Mouse (Mus musculus): ENCODE measurements around the gene Nlrc5.

Nlrc5 gene

DNA sequence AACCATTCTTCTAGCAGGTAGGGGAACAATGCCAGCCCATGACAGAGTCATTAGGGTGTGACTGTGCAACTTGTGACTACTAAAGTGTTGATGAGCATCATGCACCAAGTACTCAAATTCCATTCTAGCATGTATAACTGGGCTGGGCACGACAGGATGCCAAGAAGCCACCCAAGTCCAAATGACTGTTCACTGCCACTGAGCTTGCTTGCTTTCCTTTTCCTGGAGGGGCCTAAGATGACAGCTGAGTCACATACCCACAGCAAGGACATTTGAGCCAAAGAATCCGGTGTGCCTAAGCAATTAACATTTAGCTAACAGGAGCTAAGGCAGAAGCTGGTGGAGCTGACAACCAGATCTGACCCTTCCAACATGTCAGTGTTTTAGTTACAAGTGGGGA is 137.7 kb downstream of the Nlrc5 start:
- no peak for DNase-seq

DNA sequence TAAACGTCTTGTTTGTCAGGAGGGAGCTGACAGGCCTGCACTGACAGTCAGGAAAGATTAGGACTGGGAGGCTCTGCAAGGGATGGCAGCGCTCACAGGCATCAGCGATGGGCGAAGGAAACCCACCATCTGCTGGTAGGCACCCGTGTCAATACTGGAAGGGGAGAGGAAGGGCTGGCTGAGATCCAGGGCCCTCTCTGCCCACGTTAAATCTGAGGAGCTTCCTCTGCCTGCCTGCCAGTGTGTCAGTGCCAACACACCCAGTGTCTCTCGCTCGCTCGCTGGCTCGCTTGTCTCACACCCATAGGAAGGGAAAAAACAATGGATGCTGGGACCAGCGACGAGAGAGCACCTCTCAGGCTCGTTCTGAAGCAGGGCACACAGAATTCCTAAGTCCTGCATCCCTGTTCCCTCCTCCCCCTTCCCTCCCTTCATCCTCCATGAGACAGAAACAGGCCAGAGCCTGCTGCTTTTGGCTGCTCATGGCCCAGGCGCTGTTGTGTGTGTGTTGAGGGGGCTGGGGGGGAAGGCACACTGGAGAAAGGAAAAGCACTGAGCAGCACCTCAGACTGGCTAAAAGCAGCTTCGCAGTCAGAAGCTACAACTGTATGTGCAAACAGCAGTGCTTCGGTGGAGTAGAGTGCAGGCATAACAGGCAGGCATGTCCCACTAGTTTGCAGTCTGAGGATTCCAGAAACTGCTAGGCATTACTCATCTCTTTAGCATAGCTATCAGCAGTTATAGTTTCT is 140.2 kb downstream of the Nlrc5 start:
- no peak for DNase-seq

DNA sequence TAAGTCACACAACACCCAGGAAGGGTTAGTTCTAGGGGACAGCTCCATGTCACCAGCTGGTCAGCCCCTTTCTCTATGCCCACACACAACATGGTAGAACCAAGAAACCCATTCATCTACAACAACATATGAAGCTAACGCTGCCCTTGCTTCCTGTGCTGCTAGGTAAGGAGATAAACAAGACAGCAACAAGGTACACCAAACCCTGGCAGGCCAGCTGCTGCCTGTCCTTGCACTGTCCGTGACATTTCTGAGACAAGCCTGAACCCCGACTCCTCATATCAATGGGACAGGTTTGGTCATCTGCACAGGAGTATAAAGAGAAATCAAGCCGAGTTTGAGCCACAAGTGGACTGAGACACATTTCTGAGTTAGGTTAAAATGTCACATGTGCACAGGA is 141.0 kb downstream of the Nlrc5 start:
- no peak for DNase-seq

All from kidney, adult 8-10 months (tissue).